Mouse (Mus musculus) adrenal gland, postnatal 10 days (tissue): ENCODE data around the gene Mmp2. TPM values are rescaled to one million over a fixed set of nuclear protein-coding genes. Genes with fewer than 3 reads are reported as not detected.
"Not testable (repeated sequence)": the region's sequence is repeated elsewhere in the genome, so short reads cannot be mapped to it uniquely, and the experiment has no call there.

Experiments
- DNase-seq: peaks from one replicate; pipeline ENCODE4 v3.0.0; 2021; ENCODE audit warnings: mixed read lengths
- long read RNA-seq, 2 experiments: library from polyadenylated mRNA; stranded (forward); transcript quantifications; one replicate each; pipeline ENCODE4 v2.0.0; 2021
- total RNA-seq, 2 experiments: library from RNA; stranded (reverse); gene quantifications; 2 replicates each; pipeline ENCODE4 v1.2.3; 2021

Gene Mmp2
- 10 to 100 TPM; 88.3 to 93.5 TPM for total RNA-seq
- long read RNA-seq, experiment 1, transcript Mmp2-201 (13 exons, 3,078 nt), result major isoform, 42 of 77 reads
- long read RNA-seq, experiment 1, partial matches to known transcripts, result 22 of 77 reads
- long read RNA-seq, experiment 1, other reads (novel, unspliced or antisense), result 10 of 77 reads
- long read RNA-seq, experiment 2, transcript Mmp2-201 (13 exons, 3,078 nt), result major isoform, 27 of 45 reads
- long read RNA-seq, experiment 2, partial matches to known transcripts, result 14 of 45 reads
- long read RNA-seq, experiment 2, other reads (novel, unspliced or antisense), result 4 of 45 reads

GRCm38 (mm10) chr8:92827243-92828034 is at the start of gene Mmp2:
Mmp2 (plus strand) TSS chr8:92827291.
- DNase-seq, result peak; percentile 40

DNA sequence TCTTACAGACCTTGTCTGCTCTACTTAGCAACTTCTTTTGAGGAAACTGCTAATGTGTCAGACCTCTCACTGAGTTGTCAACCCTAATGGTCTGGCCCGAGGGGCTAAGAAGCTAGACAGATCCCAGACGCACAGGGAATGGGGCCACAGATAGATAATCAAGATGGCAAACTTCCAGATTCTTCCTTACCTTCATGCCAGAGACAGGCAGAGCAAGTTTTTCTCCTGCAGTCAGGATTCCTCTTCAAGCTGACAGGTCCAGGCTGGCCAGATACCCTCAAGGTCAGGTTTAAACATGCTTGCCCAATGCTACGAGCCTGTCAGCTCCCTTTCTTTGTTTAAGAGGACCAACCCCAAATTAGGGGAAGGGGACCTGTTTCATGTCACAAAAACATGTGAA is 46.1 kb upstream of the Mmp2 start:
- DNase-seq, result no peak

- DNase-seq, result no peak
Observed at GRCm38 (mm10) chr8:92783906-92784610, 43.0 kb upstream of the Mmp2 start.

GRCm38 (mm10) chr8:92790835-92791234 is 36.3 kb upstream of the Mmp2 start:
- no peak for DNase-seq

- not testable (repeated sequence) for DNase-seq
Observed at GRCm38 (mm10) chr8:92791999-92792398, 35.1 kb upstream of the Mmp2 start.

GRCm38 (mm10) chr8:92793852-92794580 is 33.1 kb upstream of the Mmp2 start:
- DNase-seq, result no peak

- no peak for DNase-seq
Observed at GRCm38 (mm10) chr8:92797527-92797931, 29.6 kb upstream of the Mmp2 start.

- no peak for DNase-seq
Observed at GRCm38 (mm10) chr8:92799406-92799805, 27.7 kb upstream of the Mmp2 start.

GRCm38 (mm10) chr8:92801231-92801630 is 25.9 kb upstream of the Mmp2 start:
- no peak for DNase-seq

GRCm38 (mm10) chr8:92802591-92802990 is 24.5 kb upstream of the Mmp2 start:
- DNase-seq, result no peak

- no peak for DNase-seq
Observed at GRCm38 (mm10) chr8:92812773-92813172, 14.3 kb upstream of the Mmp2 start.

- no peak for DNase-seq
Observed at GRCm38 (mm10) chr8:92815661-92816060, 11.4 kb upstream of the Mmp2 start.

- DNase-seq, result peak; percentile 93
Observed at GRCm38 (mm10) chr8:92817928-92818818, 8.9 kb upstream of the Mmp2 start.

- no peak for DNase-seq
Observed at GRCm38 (mm10) chr8:92821151-92821550, 5.9 kb upstream of the Mmp2 start.

- DNase-seq, result no peak
Observed at GRCm38 (mm10) chr8:92822386-92822785, 4.7 kb upstream of the Mmp2 start.

GRCm38 (mm10) chr8:92825991-92826390 is 1.1 kb upstream of the Mmp2 start:
- no peak for DNase-seq

DNA sequence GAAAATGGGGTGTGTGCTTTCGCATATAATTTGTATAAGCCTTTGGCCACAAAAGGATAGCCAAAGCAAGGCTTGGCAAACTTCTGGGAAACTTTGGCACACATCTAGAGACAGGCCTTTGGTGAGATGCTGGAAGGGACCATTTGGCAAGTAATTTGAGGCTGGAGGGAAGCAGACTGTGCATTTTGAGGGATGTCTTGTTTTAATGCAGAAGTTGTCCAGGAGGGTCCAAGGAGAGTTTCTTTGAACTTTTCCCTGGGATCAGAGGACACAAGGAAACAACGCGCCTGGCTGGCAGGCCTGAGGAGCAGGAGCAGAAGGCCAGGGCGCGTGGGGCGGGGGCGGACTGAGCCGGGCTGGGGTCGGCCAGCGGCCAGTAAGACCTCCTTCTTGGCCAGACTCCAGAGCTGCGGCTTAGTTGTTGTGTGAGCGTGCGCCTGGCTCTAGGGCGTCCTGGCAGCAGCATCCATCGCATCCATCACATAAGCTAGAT is 1.2 kb downstream of the Mmp2 start:
- peak; percentile 47 for DNase-seq

DNA sequence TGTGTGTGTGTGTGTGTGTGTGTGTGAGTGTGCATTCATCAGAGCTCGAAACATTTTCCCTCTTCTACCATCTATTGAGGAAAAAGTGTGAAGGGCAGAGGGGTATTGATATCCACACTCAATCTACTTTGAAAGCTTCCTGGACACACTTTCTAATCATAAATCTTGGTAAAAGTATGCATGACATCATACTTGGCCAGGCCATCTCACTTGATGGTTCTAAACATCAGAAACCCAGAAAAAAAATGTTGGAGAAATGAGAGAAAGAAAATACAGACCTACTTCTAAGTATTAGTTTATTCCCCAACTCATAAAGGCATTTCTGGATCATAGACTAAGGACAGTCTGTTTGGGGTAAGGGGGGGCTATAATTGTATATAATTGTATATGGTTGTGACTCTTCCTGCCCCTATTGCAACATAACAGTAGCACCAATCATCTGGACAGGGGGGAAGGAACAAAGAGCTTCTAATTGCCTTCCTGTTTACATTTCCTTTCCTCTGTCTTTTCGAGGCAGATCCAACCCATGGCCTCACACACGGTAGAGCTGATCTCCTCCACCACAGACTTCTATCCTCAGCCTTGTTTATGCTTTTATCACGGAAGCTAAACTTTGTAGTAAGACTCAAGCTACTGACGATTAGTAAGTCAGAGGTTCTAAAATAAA is 7.1 kb downstream of the Mmp2 start:
- no peak for DNase-seq

DNA sequence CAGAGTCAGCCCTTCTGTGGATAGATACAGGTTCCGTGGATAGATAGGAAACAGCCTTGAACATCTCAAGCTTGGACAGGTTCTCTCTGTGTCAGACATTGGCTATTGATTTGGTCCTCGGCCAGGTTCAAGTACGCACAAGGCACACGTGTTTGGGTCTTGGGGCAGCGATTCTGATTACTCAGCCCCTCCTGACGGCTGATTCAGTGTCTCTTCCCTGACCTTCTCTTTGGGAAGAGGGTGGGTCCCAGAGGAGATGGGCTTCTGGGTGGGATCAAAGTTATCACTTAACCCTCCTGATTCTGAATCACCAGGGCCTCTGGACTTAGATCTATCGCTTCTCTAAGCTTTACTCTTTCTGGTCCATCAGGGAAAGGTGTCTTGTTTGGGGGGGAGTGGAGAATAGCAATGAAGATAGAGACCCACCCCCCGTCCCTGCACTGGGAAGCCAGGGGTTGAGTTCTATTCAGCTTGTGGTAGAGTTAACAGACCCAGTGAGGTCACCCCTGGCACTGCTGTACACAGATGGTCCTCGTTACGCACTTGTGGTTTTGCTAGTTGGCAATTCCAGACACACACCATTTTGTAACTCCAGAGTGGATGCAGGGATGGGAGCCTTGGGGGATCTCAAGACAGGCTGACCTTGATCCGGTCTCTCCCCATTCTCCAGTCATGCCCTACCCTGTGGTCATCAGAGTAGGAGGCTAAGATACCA is 7.9 kb downstream of the Mmp2 start:
- no peak for DNase-seq

- no peak for DNase-seq
Observed at GRCm38 (mm10) chr8:92835901-92836300, 8.8 kb downstream of the Mmp2 start.
